Mouse (Mus musculus) megakaryocyte, embryonic 14.5 days (primary cell): ENCODE results near the gene Kat14.

Experiments
- FLI1 ChIP-seq: IDR thresholded peaks from 2 replicates; pipeline ENCODE4 v1.6.1; 2012; ENCODE audit warnings: low read length, inconsistent platforms, mixed read lengths
- GATA1 ChIP-seq: IDR thresholded peaks from 3 replicates; pipeline ENCODE4 v1.6.1; 2012; ENCODE audit warnings: mixed read lengths, low read length, inconsistent platforms, borderline replicate concordance

DNA sequence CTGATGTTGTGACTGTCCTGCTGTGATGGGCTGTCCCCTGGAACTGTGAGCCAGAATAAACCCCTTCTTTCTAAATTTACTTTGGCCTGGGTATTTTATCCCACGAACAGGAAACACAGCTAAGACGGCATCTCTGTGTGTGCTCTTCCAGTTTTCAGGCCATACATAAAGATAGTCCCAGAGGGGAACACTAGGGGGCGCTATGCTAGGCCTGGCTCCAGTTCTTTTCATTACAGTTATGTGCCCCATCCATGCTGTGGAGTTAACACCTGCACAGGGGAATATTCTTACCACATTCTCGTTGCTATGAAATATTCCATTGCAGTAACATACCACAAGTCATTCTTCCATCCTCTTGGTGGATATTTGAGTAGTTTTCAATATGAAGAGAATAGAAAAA, 69.6 kb downstream of the Kat14 start:
- TF ChIP-seq GATA1 (no peak), FLI1 (no peak)
